Mouse (Mus musculus) ovary, postnatal 36 days (tissue): Measurements from ENCODE around the gene Olfr221.

Experiments
- DNase-seq: peaks from one replicate; pipeline ENCODE4 v3.0.0; 2022; ENCODE audit warnings: low spot score, mixed read lengths

Gene Olfr221

DNA sequence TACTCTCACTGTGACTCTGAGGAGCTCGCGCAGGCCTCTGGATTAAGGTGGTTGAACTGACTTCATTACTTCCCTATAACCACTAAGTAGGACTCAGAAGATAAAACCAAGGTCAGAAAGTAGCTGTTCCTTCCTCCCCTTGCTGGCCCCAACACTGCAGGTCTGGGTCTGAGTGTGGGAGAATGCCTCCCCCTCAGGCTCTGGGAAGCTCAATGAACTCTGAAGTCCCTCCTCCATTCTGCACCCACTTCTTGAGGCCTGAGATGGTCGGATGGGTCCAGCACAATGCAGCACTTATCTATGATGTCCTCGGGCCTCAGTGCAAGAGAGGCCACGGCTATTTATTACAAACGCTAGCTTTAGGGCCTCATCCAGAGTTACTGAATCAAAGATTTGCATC lies 36.6 kb downstream of the Olfr221 start:
- DNase-seq, result no peak

DNA sequence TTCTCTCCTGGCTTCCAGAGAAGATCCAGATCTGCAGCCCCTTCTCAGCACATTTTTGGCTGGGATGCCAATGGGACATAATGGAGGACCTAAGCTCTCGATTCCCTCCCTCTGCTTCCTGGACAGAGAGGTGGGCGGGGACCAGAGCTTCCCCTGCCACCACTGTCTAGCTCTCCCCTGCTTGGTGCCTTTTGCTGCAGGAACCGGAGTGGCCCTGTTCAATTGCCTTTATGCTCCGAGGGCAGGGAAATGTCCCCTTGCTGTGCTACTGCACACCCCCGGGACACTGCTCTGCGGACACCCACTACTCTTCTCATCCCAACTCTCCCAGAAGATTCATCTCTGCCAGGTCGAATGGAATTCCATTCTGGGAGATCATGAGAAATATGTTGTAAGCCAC lies 37.1 kb downstream of the Olfr221 start:
- DNase-seq, result no peak

DNA sequence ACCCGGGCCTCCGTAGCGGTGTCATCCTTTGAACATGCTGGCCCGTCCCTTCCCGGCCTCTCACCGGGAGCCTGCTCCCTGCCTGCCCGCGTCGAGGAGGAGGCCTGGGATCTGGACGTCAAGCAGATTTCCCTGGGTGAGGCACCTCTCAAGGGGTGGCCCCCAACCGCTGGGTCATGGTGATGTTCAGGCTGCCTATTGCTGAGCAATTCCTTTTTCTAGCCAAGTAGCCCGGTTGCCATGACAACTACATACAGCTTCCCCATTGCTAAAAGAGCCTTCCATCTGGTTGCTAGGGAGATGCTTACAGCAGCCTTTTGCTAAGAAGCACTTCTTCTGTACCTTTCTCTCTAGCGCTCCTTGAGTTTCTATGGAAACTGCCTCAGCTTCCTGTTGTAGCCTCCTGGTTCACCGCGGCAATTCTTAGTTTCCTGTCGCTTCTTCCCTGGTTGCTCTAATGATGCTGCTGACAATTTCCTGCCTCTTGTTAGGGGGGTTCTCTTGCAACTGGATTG lies 38.2 kb downstream of the Olfr221 start:
- no peak for DNase-seq

DNA sequence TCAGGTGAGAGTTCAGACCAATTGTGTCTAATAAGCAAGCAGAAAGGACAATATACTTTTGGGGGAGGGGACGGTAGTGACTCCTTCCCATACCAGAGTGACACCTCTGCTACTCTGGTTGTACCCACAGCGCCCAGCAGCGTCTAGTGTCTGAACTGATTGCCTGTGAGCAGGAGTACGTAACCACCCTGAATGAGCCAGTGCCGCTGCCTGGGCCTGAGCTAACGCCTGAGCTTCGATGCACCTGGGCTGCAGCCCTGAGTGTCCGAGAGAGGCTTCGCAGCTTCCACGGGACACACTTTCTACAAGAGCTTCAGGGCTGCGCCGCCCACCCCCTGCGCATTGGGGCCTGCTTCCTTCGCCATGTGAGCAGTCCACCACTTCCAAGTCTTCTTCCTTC lies 44.8 kb downstream of the Olfr221 start:
- no peak for DNase-seq

DNA sequence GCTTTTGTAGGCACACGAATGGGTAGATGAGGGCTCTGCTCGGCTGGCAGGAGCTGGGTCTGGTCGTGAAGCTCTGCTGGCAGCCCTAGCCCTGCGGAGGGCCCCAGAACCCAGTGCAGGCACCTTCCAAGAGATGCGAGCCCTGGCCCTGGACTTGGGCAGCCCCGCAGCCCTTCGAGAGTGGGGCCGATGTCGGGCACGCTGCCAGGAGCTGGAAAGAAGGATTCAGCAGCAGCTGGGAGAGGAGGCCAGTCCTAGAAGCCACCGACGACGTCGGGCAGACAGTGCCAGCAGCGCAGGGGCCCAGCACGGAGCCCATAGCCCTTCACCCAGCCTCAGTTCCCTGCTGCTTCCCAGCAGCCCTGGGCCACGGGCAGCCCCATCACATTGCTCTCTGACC lies 45.4 kb downstream of the Olfr221 start:
- DNase-seq, result no peak

DNA sequence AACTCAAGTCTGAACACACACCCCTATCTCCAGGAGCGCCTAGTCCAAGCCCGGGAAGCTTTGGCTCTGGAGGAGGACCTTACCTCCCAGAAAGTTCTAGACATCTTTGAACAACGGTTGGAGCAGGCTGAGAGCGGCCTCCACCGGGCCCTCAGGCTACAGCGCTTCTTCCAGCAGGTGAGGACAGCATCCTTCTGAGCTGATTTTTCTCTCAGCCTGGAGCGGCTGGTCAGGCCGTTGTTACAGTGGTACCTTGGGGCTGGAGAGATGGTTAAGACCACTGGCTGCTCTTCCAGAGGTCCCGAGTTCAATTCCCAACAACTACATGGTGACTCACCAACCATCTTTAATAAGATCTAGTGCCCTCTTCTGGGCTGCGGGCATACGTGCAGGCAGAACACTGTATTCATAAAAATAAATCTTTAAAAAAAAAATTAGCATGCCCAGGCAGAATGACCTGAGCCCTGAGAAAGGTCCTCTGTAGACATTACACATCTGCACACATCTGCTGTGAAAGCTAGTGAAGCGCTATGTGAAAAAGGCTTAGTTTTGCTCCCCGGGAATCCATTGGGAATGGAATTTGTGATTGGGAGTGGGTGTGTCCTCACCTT lies 45.9 kb downstream of the Olfr221 start:
- no peak for DNase-seq

DNA sequence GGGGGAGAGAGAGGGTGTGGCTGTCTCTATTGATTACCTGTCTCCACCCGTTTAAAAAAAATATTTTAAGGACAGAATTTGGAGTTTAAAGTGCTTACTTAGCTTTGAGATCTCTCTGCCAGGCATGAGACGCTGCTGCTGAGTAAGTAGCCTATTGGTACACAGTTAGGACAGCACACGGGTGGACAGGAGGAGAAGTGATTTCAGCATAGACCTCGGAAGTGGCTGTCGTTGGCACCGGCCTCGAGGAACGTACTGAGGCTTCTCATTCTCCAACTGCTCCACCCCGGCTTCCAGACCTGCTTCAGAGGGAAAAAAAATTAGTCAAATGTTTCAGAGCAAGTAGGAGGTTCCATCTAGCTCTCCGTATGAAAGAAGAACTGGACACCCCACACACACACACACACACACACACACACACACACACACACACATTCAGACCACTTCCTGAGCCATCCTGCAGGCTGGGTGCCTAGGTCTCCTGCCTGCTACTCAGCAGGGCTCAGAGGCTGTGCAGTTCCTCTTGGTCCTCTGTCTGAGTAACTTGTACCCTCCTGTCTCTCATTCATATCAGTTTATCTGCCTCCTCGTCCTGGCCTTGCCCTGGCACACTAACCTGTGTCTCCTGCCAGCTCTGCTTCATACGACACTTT lies 46.9 kb downstream of the Olfr221 start:
- no peak for DNase-seq

DNA sequence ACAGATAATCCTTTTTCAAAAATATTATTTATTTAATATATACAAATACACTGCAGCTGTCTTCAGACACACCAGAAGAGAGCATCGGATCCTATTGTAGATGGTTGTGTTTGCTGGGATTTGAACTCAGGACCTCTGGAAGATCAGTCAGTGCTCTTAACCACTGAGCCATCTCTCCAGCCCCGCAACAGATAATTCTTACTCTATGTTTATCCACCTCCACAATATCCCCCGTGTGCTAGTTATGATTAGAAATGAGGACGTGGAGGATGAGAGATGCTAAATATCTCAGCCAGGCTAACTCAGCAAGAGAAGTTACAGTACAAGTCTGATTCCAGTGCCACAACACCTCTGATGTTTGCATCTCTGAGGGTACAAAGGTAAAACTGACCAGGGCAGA lies 47.8 kb downstream of the Olfr221 start:
- no peak for DNase-seq

DNA sequence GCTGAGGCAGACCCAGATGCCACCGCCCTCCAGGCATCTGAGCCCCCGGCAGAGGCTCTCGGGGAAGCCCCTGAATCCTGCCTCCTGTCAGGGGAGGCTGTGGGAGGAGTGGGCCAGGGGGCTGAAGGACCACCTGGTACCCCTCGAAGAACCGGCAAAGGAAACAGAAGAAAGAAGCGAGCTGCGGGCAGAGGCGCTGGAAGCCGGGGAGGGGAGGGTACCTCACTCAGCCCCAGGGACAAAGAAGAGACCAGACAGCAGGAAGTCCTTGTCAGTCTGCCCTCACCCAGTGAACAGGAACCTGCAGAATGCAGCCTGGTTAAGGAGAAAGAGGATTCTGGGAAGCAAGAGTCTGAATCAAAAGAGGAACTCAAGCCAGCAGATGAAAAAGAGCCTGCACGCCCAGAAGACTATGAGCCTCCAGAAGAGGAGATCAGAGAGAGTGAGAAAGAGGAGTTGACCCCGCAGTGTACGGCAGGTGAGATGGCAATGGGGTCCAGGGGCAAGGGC lies 52.7 kb downstream of the Olfr221 start:
- no peak for DNase-seq

DNA sequence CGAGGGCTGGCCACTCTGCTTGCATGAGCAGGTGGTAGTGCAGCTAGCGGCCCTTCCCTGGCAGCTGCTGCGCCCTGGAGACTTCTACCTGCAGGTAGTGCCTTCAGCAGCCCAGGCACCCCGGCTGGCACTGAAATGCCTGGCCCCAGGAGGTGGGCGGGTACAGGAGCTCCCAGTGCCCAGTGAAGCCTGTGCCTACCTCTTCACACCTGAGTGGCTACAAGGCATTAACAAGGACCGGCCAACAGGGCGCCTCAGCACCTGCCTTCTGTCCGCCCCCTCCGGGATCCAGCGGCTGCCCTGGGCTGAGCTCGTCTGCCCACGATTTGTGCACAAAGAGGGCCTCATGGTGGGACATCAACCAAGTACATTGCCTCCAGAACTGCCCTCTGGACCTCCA lies 53.5 kb downstream of the Olfr221 start:
- DNase-seq, result no peak

DNA sequence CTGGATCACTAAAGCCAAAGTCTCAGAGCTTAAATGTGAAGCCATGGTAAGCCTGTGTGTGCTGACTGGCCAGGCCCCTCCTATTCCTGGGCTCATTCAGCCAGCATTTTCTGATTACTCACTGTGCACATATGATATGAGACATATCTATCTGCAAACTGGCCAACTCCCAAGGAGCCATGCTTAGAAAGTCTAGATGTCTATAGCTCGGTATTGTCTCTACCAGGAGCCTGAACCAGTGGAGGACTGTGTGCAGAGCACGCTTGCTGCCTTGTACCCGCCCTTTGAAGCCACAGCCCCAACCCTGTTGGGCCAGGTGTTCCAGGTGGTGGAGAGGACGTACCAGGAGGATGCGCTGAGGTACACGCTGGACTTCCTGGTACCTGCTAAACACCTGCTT lies 55.1 kb downstream of the Olfr221 start:
- DNase-seq, result no peak

DNA sequence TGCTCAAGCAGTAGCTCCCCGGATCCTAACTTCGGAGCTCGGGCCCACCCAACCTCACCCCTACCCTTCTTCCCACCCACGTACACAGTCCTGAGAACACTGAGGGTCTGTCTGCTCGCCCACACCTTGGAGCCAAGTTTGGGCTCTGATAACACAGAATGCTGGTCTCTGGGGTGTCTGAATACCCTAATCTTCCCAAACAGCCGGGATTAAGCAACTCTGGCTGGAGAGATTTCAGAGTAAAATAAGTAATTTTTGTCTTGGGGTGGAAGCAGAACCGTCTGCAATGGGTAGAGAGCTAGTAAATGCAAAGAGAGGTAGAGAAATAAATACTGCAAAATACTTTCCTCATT lies 56.1 kb downstream of the Olfr221 start:
- no peak for DNase-seq

DNA sequence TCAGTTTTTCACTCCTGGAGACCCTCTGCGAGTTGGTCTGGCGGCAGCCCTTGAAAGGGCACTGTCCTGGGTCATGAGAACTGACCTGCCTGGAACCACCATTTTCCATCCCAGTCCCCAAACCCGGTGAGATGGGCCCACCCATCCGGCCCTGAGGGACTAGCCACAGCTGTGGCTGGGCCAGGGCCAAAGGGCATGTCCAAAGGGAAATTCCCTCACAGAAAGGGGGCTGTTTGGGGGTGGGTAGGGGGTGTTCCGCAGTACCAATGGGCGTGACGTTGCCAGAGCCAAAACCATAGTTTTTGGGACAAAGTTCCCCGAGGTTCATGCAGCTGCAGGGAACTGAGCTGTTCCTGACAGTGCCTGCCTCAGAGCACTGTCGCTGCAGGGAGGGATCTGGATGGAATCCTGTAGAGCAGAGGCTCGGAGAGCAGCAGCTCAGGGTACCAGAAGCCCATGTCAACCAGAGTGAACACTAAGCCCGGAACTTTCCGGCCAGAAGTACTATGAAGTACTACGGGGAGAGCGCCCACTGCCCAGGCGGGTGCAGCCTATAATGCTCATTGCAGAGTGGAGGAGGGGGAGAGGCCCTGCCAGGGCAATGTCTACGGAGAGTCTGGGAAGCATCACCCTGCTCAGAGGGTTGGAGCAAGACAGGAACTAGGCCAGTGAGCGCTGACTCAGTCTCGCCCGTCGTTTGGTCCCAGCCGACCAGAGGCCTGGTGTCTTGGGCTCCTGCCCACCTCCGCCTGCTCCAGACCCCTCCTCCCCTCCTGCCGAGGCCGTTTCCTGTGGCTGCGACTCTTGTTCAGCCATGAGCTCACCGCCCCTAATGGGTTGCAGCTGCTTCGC lies 56.7 kb downstream of the Olfr221 start:
- DNase-seq, result peak; percentile 63

DNA sequence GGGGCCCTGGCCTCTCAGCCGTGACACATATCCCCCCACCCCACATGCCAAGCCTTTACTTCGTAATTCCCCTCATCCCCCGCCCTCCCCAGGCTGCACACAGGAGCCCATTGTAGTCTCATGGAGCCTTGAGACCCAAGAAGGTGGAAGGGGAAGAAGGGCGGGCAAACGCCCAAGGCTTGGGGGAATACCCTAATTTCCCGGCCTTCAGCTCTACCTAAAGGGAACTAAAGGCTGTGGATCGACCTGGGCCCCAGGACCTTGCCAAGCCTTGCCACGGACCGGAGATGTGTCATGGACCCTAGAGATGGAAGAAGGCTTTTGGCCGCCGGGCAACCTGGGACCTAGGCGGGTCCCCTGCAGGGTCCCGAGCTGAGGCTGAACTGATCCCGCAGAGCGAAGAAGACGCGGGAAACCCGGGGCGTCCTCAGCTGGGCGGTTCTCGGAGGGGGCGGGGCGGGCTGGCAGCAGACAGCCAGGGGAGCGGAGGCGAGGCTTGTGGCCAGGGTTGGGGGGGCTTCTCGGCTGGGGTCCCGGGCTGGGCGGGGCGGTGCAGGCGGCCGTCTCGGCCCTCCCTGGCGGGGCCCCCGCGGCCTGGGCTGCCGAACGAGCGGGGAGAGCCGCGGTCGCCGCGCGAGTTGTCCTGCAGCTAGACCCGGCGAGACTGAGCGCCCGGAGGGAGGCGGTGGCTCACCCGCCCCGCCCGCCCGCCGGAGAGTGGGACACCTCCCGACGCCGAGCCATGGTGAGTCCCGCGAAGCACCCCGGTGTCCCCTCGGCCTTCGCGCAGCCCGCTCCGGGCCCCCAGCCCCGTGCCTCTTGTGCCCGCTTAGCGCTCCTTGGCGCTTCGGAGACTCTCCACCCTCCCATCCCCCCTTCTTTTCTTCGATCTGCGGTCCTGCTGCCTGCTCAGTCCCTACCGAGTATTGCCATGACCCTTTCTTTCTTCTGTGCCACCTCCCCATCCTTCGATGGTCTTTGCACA lies 57.7 kb downstream of the Olfr221 start, which contains the start of gene Arhgef40:
Gene Arhgef40, plus strand, starts transcription at position 473 of the 985 bp plus-strand sequence.
- peak; percentile 82 for DNase-seq
